20 mouse cellular contexts compared by ENCODE assay signal in the genomic region with DNA sequence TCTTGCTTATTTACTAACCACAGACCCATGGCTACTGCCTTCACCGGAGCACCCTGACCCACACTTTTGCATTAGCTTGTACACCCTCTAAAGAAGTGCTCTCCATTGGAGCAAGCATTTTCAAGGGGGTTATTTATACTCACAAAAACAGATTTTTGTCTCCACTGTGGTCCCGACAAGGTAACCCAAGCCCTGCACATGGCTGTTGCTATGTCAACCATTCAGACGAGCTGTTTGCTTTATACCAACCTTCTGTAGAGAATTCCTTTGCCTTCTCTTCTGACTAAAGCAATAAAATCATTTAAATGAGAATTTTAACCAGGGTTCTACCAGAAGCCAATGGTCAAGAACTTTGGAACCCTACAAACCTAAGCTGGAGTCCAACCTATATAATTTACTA. TPM values are rescaled to one million over a fixed set of nuclear protein-coding genes. Genes with fewer than 3 reads are reported as not detected.
A peak's percentile ranks its signal among the peaks of the same experiment; 100 is the strongest.
DNase-seq lines count a peak whose midpoint lies in the region; ATAC-seq and TF ChIP-seq lines count a peak whose summit lies in the region.
"Had no signal": no experiment of that assay in that cellular context is flagged by ENCODE, and none has a peak within 500 bp of the region (broad histone marks: within the 10 kb centered on the region; RNA-seq: fewer than 3 reads in every experiment).

No protein-coding gene starts in this region.

- no peaks in the 10 kb centered on the region for H3K36me3 ChIP-seq in heart, embryonic 10.5 days
- H3K36me3 ChIP-seq in midbrain, embryonic 11.5 days (ENCODE audit: control insufficient read depth, insufficient read depth, low read length): no peaks in the 10 kb centered on the region
- no peaks in the 10 kb centered on the region for H3K36me3 ChIP-seq in midbrain, embryonic 10.5 days
- H3K36me3 ChIP-seq in kidney, adult 2 months (ENCODE audit: control insufficient read depth, insufficient read depth, low read length): no peaks in the 10 kb centered on the region
- H3K36me3 ChIP-seq: embryonic facial prominence, embryonic 10.5 days; embryonic facial prominence, embryonic 12.5 days had no signal

- WGBS in heart, embryonic 10.5 days: 82% methylated on average over 3 of the region's 3 CpGs
- WGBS in midbrain, embryonic 11.5 days: 90% methylated on average over 3 of the region's 3 CpGs
- 87% methylated on average over 3 of the region's 3 CpGs for WGBS in midbrain, embryonic 10.5 days
- whole genome bisulfite sequencing in kidney, adult 2 months: 72% methylated on average over 3 of the region's 3 CpGs

- DNase-seq in heart, embryonic 10.5 days (ENCODE audit: low spot score): peak; percentile 35
- no peak for DNase-seq in heart, adult 8-10 months (ENCODE audit: low spot score)
- peak; percentile 23 for DNase-seq in midbrain, embryonic 11.5 days (ENCODE audit: low spot score, missing footprints)
- no peak for DNase-seq in midbrain, embryonic 10.5 days (ENCODE audit: low spot score)
- DNase-seq in kidney, adult 2 months: no peak
- DNase-seq: adrenal gland, adult 2 months; adrenal gland, postnatal 10 days; adrenal gland, postnatal 25 days; cerebellum, adult 11-12 months; cerebellum, adult 2 months; cerebellum, adult 9-10 months; cerebellum, postnatal 10 days; cerebellum, postnatal 25 days had no signal

- H3K27ac ChIP-seq in heart, embryonic 10.5 days: no peak overlapping the region
- H3K27ac ChIP-seq in midbrain, embryonic 11.5 days (ENCODE audit: low read depth, low read length): no peak overlapping the region
- H3K27ac ChIP-seq in midbrain, embryonic 10.5 days (replicated peaks): no peak overlapping the region
- H3K27ac ChIP-seq in kidney, adult 2 months (ENCODE audit: insufficient read depth, low read depth, low read length): no peak overlapping the region
- H3K27ac ChIP-seq: embryonic facial prominence, embryonic 10.5 days; embryonic facial prominence, embryonic 12.5 days had no signal

- H3K4me1 ChIP-seq in heart, embryonic 10.5 days: peaks cover 4% of the 10 kb centered on the region; the same call in 1 of the 2 replicates
- H3K4me1 ChIP-seq in midbrain, embryonic 11.5 days (ENCODE audit: control insufficient read depth, insufficient read depth, low read length): peaks cover 12% of the 10 kb centered on the region
- peaks cover 30% of the 10 kb centered on the region for H3K4me1 ChIP-seq in midbrain, embryonic 10.5 days
- H3K4me1 ChIP-seq in kidney, adult 2 months (ENCODE audit: control insufficient read depth, insufficient read depth, low read length): no peaks in the 10 kb centered on the region

- TF ChIP-seq POLR2A in kidney, adult 2 months (IDR thresholded peaks at IDR 0.05; ENCODE audit: low read depth, low read length): no peak

- H3K4me2 ChIP-seq in midbrain, embryonic 11.5 days: no peak overlapping the region
- H3K4me2 ChIP-seq: embryonic facial prominence, embryonic 12.5 days had no signal

- peaks cover 5% of the 10 kb centered on the region; the same call in 1 of the 2 replicates for H3K9me3 ChIP-seq in heart, embryonic 10.5 days
- no peaks in the 10 kb centered on the region for H3K9me3 ChIP-seq in midbrain, embryonic 11.5 days (ENCODE audit: control insufficient read depth, low read length)
- H3K9me3 ChIP-seq in midbrain, embryonic 10.5 days (replicated peaks): peaks cover 9% of the 10 kb centered on the region; the same call in 1 of the 2 replicates

- no peak for TF ChIP-seq CTCF in kidney, adult 2 months (conservative IDR thresholded peaks at IDR 0.05; ENCODE audit: insufficient read depth, insufficient read length, low read depth, low read length)

- no peak overlapping the region for H3K4me3 ChIP-seq in heart, embryonic 10.5 days
- no peak overlapping the region for H3K4me3 ChIP-seq in midbrain, embryonic 11.5 days (ENCODE audit: low read depth, low read length)
- H3K4me3 ChIP-seq in midbrain, embryonic 10.5 days: no peak overlapping the region
- no peak overlapping the region for H3K4me3 ChIP-seq in kidney, adult 2 months (ENCODE audit: insufficient read depth, low read depth, low read length)
- H3K4me3 ChIP-seq: embryonic facial prominence, embryonic 10.5 days; embryonic facial prominence, embryonic 12.5 days had no signal

- no peaks in the 10 kb centered on the region for H3K27me3 ChIP-seq in heart, embryonic 10.5 days (ENCODE audit: insufficient read depth, poor library complexity, severe bottlenecking)
- H3K27me3 ChIP-seq in midbrain, embryonic 11.5 days (ENCODE audit: control insufficient read depth, insufficient read depth, low read length): no peaks in the 10 kb centered on the region
- no peaks in the 10 kb centered on the region for H3K27me3 ChIP-seq in midbrain, embryonic 10.5 days (ENCODE audit: low read depth, poor library complexity, severe bottlenecking)
- no peaks in the 10 kb centered on the region for H3K27me3 ChIP-seq in kidney, adult 2 months (replicated peaks; ENCODE audit: control insufficient read depth, insufficient read depth, low read length)

- ATAC-seq in midbrain, embryonic 11.5 days (ENCODE audit: low FRiP score): no peak
- ATAC-seq: forebrain, embryonic 14.5 days; forebrain, embryonic 16.5 days had no signal

- no peak overlapping the region for H3K9ac ChIP-seq in midbrain, embryonic 11.5 days (ENCODE audit: low read length)
- H3K9ac ChIP-seq: embryonic facial prominence, embryonic 12.5 days had no signal

RNA-seq across cellular contexts. Expression of gene Dclk1, which starts 18.3 kb away (rescaled TPM):
- polyA plus RNA-seq in heart, embryonic 10.5 days (2016; fragmentation: Nextera tagmentation; extraction: Ambion mirVana): 4.8 and 7.9 TPM in 2 replicates
- total RNA-seq in heart, adult 8-10 months (2022): 1 to 10 TPM; 2.4 to 4.7 (median 3.6) TPM
- 63.2 and 66.7 TPM in 2 replicates for polyA plus RNA-seq in midbrain, embryonic 11.5 days (2014; fragmentation: Nextera tagmentation; extraction: Ambion mirVana)
- polyA plus RNA-seq in midbrain, embryonic 10.5 days (2016; fragmentation: Nextera tagmentation; extraction: Ambion mirVana): 42.2 and 72.4 TPM in 2 replicates
- polyA plus RNA-seq in kidney, adult 2 months (2012; rRNA removed): 0.68 and 1.1 TPM in 2 replicates
- total RNA-seq: MEL had no signal

RNA-seq across cellular contexts. Expression of gene Sohlh2, which starts 42.0 kb away (rescaled TPM):
- 0.18 TPM in 1 of 2 replicates, not detected in the other for polyA plus RNA-seq in heart, embryonic 10.5 days (2016; fragmentation: Nextera tagmentation; extraction: Ambion mirVana)
- total RNA-seq in heart, adult 8-10 months (2022): not detected
- polyA plus RNA-seq in midbrain, embryonic 11.5 days (2014; fragmentation: Nextera tagmentation; extraction: Ambion mirVana): not detected in 2 replicates
- polyA plus RNA-seq in midbrain, embryonic 10.5 days (2016; fragmentation: Nextera tagmentation; extraction: Ambion mirVana): 0.05 TPM in 1 of 2 replicates, not detected in the other
- not detected in 2 replicates for polyA plus RNA-seq in kidney, adult 2 months (2012; rRNA removed)
- total RNA-seq: adrenal gland, adult 2 months; adrenal gland, postnatal 10 days; adrenal gland, postnatal 25 days; MEL had no signal
- polyA plus RNA-seq: adrenal gland, adult 2 months; cerebellum, adult 2 months; cortical plate, adult 2 months; embryonic facial prominence, embryonic 10.5 days; embryonic facial prominence, embryonic 12.5 days; forebrain, embryonic 11.5 days; forebrain, embryonic 14.5 days; forebrain, embryonic 16.5 days had no signal

Comparison
In these comparisons a context has a peak if more than half of its experiments do, and no peak if none do; other contexts are left out.
1. DNase-seq: peak in heart, embryonic 10.5 days (single experiment) and midbrain, embryonic 11.5 days (single experiment); none in heart, adult 8-10 months (single experiment), midbrain, embryonic 10.5 days (single experiment) and kidney, adult 2 months (single experiment).